Mouse (Mus musculus) liver, adult 2 months (tissue): ENCODE measurements at regions not wholly inside any gene's neighbourhood (a gene's known extent, or its start where the extent isn't known, plus 50 kb on each side); places are given as distances from the start of the nearest gene placed in this dataset.

Source experiments
- CTCF ChIP-seq: fragments of 200-500 bp; IDR thresholded peaks from 2 replicates; pipeline ENCODE4 v1.5.1; 2011; ENCODE audit warnings: low read depth, low read length, control low read depth
- POLR2A ChIP-seq: fragments of 200-500 bp; IDR thresholded peaks from 2 replicates; pipeline ENCODE4 v1.6.1; 2011; ENCODE audit warnings: low read length, control low read depth; ENCODE audit not compliant: insufficient read depth; ENCODE audit errors: extremely low read depth

DNA sequence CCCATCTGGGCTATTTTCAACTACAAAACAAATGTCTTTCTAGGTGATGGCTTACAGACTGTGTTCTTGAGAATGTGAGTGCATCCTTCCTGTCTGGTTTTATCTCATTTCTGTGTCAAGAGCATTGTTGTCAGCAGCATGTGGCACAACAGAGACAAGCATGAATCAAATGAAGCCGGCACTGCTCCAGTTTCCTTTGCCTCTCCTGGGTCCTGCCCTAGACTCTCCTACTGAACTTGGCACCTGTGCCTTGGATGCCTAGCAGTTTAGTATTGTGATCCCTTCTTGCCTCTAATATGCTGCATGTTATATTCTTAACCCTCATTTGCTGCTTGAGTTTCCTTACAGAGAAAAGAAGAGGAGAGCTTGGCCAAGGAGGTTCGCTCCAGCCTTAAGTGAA is 449.8 kb upstream of the BC052040 start:
- no peak for TF ChIP-seq POLR2A
- TF ChIP-seq CTCF, result no peak
